Mouse (Mus musculus) forebrain, embryonic 16.5 days (tissue): ENCODE data around the gene Slc11a1. TPM values are rescaled to one million over a fixed set of nuclear protein-coding genes. Genes with fewer than 3 reads are reported as not detected.
"Not testable (repeated sequence)": the region's sequence is repeated elsewhere in the genome, so short reads cannot be mapped to it uniquely, and the experiment has no call there.

Experiments
- ATAC-seq: fragments of 200-750 bp; cut with Nextera tagmentation; 2 replicates; pipeline ENCODE4 v1.8.0; 2017; ENCODE audit warnings: mild to moderate bottlenecking, moderate library complexity
- H3K27ac ChIP-seq: fragments of 300-500 bp; sonication (generic); 2 replicates; pipeline ENCODE4 v1.5.1; 2014; ENCODE audit warnings: low read length, control low read depth
- H3K27me3 ChIP-seq: fragments of 300-500 bp; sonication (generic); replicated peaks from 2 replicates; pipeline ENCODE4 v1.6.1; 2014; ENCODE audit warnings: low read length; ENCODE audit not compliant: control insufficient read depth, insufficient read depth
- H3K36me3 ChIP-seq: fragments of 300-500 bp; sonication (generic); 2 replicates; pipeline ENCODE4 v1.6.1; 2014; ENCODE audit not compliant: control insufficient read depth, insufficient read depth
- H3K4me1 ChIP-seq: fragments of 300-500 bp; sonication (generic); replicated peaks from 2 replicates; pipeline ENCODE4 v1.6.1; 2014; ENCODE audit warnings: low read length; ENCODE audit not compliant: control insufficient read depth, insufficient read depth
- H3K4me2 ChIP-seq: fragments of 300-500 bp; sonication (generic); 2 replicates; pipeline ENCODE4 v1.6.1; 2014; ENCODE audit warnings: mild to moderate bottlenecking, low read length, control low read depth
- H3K4me3 ChIP-seq: fragments of 300-500 bp; sonication (generic); replicated peaks from 2 replicates; pipeline ENCODE4 v1.5.1; 2014; ENCODE audit warnings: mild to moderate bottlenecking, low read length, control low read depth
- H3K9ac ChIP-seq: fragments of 300-500 bp; sonication (generic); replicated peaks from 2 replicates; pipeline ENCODE4 v1.6.1; 2014; ENCODE audit warnings: low read depth, low read length, control low read depth
- H3K9me3 ChIP-seq: fragments of 300-500 bp; sonication (generic); 2 replicates; pipeline ENCODE4 v1.6.1; 2016; ENCODE audit warnings: low read length; ENCODE audit not compliant: control insufficient read depth
- WGBS: fragments of 180-500 bp; shearing (Covaris S2); extraction: QIAGEN DNeasy Blood & Tissue Kit; methylation state at CpG from one replicate; pipeline ENCODE4 v1.1.7; 2014; 5-methylcytosine and 5-hydroxymethylcytosine counted together
- polyA plus RNA-seq: library from polyadenylated mRNA; unstranded; fragments of >200 nt; fragmentation: Nextera tagmentation; extraction: Ambion mirVana; gene quantifications from 2 replicates; pipeline ENCODE4 v1.2.1, GENCODE M21; 2015

Gene Slc11a1
- 1.2 and 1.5 TPM in 2 replicates for polyA plus RNA-seq

GRCm38 (mm10) chr1:74374980-74375379 lies at the start of gene Slc11a1:
TSS of gene Slc11a1 (plus strand) at chr1:74375195.
- no peak within 1 kb of the TSS for H3K4me3 ChIP-seq
- H3K4me2 ChIP-seq: no peak within 1 kb of the TSS
- ATAC-seq: no peak
- no peak within 1 kb of the TSS for H3K27ac ChIP-seq
- H3K36me3 ChIP-seq: no peaks in the 10 kb centered on the region
- H3K4me1 ChIP-seq: no peaks in the 10 kb centered on the region
- 77% methylated on average over 8 of the region's 8 CpGs for WGBS
- H3K27me3 ChIP-seq: no peaks in the 10 kb centered on the region
- no peaks in the 10 kb centered on the region for H3K9me3 ChIP-seq
- H3K9ac ChIP-seq: no peak within 1 kb of the TSS

GRCm38 (mm10) chr1:74326916-74327315 lies 48.1 kb upstream of the Slc11a1 start:
- H3K4me2 ChIP-seq, H3K9me3 ChIP-seq, H3K4me3 ChIP-seq, H3K27ac ChIP-seq, H3K27me3 ChIP-seq, H3K4me1 ChIP-seq, ATAC-seq, H3K9ac ChIP-seq, H3K36me3 ChIP-seq: not testable (repeated sequence)
- 65% methylated on average over 2 of the region's 2 CpGs for WGBS

- ATAC-seq: no peak
- no peak overlapping the region for H3K27ac ChIP-seq
- no peaks in the 10 kb centered on the region for H3K36me3 ChIP-seq
- H3K27me3 ChIP-seq: no peaks in the 10 kb centered on the region
- H3K9ac ChIP-seq: no peak overlapping the region
- H3K4me2 ChIP-seq: no peak overlapping the region
- H3K4me3 ChIP-seq: no peak overlapping the region
- 57% methylated on average over 7 of the region's 7 CpGs for WGBS
- H3K4me1 ChIP-seq: peaks cover 19% of the 10 kb centered on the region
- H3K9me3 ChIP-seq: no peaks in the 10 kb centered on the region
These were observed 45.0 kb upstream of the Slc11a1 start for GRCm38 (mm10) chr1:74329899-74330431.

- H3K4me3 ChIP-seq: no peak overlapping the region
- 83% methylated on average over 4 of the region's 4 CpGs for WGBS
- H3K9ac ChIP-seq: no peak overlapping the region
- no peak overlapping the region for H3K27ac ChIP-seq
- H3K4me1 ChIP-seq: peaks cover 19% of the 10 kb centered on the region
- H3K27me3 ChIP-seq: no peaks in the 10 kb centered on the region
- no peaks in the 10 kb centered on the region for H3K36me3 ChIP-seq
- no peaks in the 10 kb centered on the region for H3K9me3 ChIP-seq
- no peak for ATAC-seq
- H3K4me2 ChIP-seq: no peak overlapping the region
These were observed 43.8 kb upstream of the Slc11a1 start for GRCm38 (mm10) chr1:74331046-74331681.

GRCm38 (mm10) chr1:74332241-74332763 lies 42.7 kb upstream of the Slc11a1 start:
- ATAC-seq: peak; percentile 96
- Histone ChIP-seq H3K27ac (peak overlapping the region; percentile 70), H3K36me3 (no peaks in the 10 kb centered on the region), H3K27me3 (no peaks in the 10 kb centered on the region), H3K4me1 (peaks cover 22% of the 10 kb centered on the region), H3K4me3 (peak overlapping the region; percentile 55), H3K4me2 (peak overlapping the region; percentile 84), H3K9ac (peak overlapping the region; percentile 62), H3K9me3 (no peaks in the 10 kb centered on the region)
- WGBS: under 1% methylated on average over 36 of the region's 36 CpGs

- Histone ChIP-seq H3K4me2 (peak overlapping the region; percentile 84), H3K9ac (peak overlapping the region; percentile 62), H3K4me1 (peaks cover 25% of the 10 kb centered on the region), H3K4me3 (peak overlapping the region; percentile 55), H3K27me3 (no peaks in the 10 kb centered on the region), H3K27ac (peak overlapping the region; percentile 70), H3K9me3 (no peaks in the 10 kb centered on the region), H3K36me3 (no peaks in the 10 kb centered on the region)
- WGBS: 2% methylated on average over 9 of the region's 9 CpGs
- peak; percentile 9; the same call in 1 of the 2 replicates for ATAC-seq
These were observed 42.1 kb upstream of the Slc11a1 start for GRCm38 (mm10) chr1:74332930-74333329.

GRCm38 (mm10) chr1:74334607-74335006 lies 40.4 kb upstream of the Slc11a1 start:
- no peaks in the 10 kb centered on the region for H3K27me3 ChIP-seq
- H3K9ac ChIP-seq: no peak overlapping the region
- H3K36me3 ChIP-seq: no peaks in the 10 kb centered on the region
- no peak overlapping the region; the same call in 1 of the 2 replicates for H3K4me2 ChIP-seq
- H3K4me1 ChIP-seq: peaks cover 25% of the 10 kb centered on the region
- no peak overlapping the region for H3K4me3 ChIP-seq
- H3K9me3 ChIP-seq: no peaks in the 10 kb centered on the region
- H3K27ac ChIP-seq: no peak overlapping the region
- no peak for ATAC-seq
- WGBS: 84% methylated on average over 3 of the region's 3 CpGs

GRCm38 (mm10) chr1:74335033-74335432 lies 40.0 kb upstream of the Slc11a1 start:
- H3K27me3 ChIP-seq: no peaks in the 10 kb centered on the region
- H3K9me3 ChIP-seq: no peaks in the 10 kb centered on the region
- no peak overlapping the region for H3K4me3 ChIP-seq
- WGBS: 64% methylated on average over 4 of the region's 4 CpGs
- H3K9ac ChIP-seq: no peak overlapping the region
- H3K27ac ChIP-seq: no peak overlapping the region
- H3K36me3 ChIP-seq: no peaks in the 10 kb centered on the region
- no peak for ATAC-seq
- no peak overlapping the region for H3K4me2 ChIP-seq
- peaks cover 22% of the 10 kb centered on the region for H3K4me1 ChIP-seq

GRCm38 (mm10) chr1:74335436-74336170 lies 39.4 kb upstream of the Slc11a1 start:
- WGBS: 72% methylated on average over 6 of the region's 6 CpGs
- H3K27ac ChIP-seq: no peak overlapping the region
- no peak overlapping the region for H3K4me3 ChIP-seq
- no peaks in the 10 kb centered on the region for H3K9me3 ChIP-seq
- no peaks in the 10 kb centered on the region for H3K36me3 ChIP-seq
- H3K27me3 ChIP-seq: no peaks in the 10 kb centered on the region
- H3K9ac ChIP-seq: no peak overlapping the region
- no peak overlapping the region for H3K4me2 ChIP-seq
- H3K4me1 ChIP-seq: peaks cover 19% of the 10 kb centered on the region
- ATAC-seq: no peak
